Mouse (Mus musculus) cerebellum, adult 2 months (tissue): ENCODE data around the gene Cdh23. TPM values are rescaled to one million over a fixed set of nuclear protein-coding genes. Genes with fewer than 3 reads are reported as not detected.
"Not testable (repeated sequence)": the region's sequence is repeated elsewhere in the genome, so short reads cannot be mapped to it uniquely, and the experiment has no call there.

Experiments
- DNase-seq, 2 experiments: peaks; one replicate each; pipeline ENCODE4 v3.0.0; 2021
- H3K27ac ChIP-seq: fragments of 200-500 bp; 2 replicates; pipeline ENCODE4 v1.5.1; 2012; ENCODE audit warnings: low read length, control low read depth, inconsistent platforms; ENCODE audit not compliant: insufficient read depth
- H3K27me3 ChIP-seq: fragments of 200-500 bp; 2 replicates; pipeline ENCODE4 v1.6.1; 2012; ENCODE audit warnings: inconsistent platforms, mild to moderate bottlenecking, low read length, moderate library complexity; ENCODE audit not compliant: control insufficient read depth, insufficient read depth
- H3K4me1 ChIP-seq: fragments of 200-500 bp; 2 replicates; pipeline ENCODE4 v1.6.1; 2011; ENCODE audit warnings: low read length; ENCODE audit not compliant: control insufficient read depth, insufficient read depth
- H3K4me3 ChIP-seq: fragments of 200-500 bp; replicated peaks from 2 replicates; pipeline ENCODE3; 2011; ENCODE audit warnings: mild to moderate bottlenecking, low read depth, low read length, control low read depth; ENCODE audit not compliant: insufficient read depth
- CTCF ChIP-seq: fragments of 200-500 bp; IDR thresholded peaks from 2 replicates; pipeline ENCODE4 v1.5.1; 2011; ENCODE audit warnings: low read depth, mild to moderate bottlenecking, control low read depth, low read length, moderate library complexity, borderline replicate concordance; ENCODE audit not compliant: insufficient read depth
- POLR2A ChIP-seq: fragments of 200-500 bp; IDR thresholded peaks from 2 replicates; pipeline ENCODE4 v1.6.1; 2011; ENCODE audit warnings: low read length, control low read depth, borderline replicate concordance; ENCODE audit not compliant: insufficient read depth
- WGBS: fragments of 180-500 bp; shearing (Covaris S2); methylation state at CpG from one replicate; pipeline ENCODE4 v1.1.7; 2018; 5-methylcytosine and 5-hydroxymethylcytosine counted together
- polyA plus RNA-seq: library from polyadenylated mRNA; depleted of rRNA; stranded (reverse); fragments of >200 nt; gene quantifications from 2 replicates; pipeline ENCODE4 v1.2.3, GENCODE M21; 2012; rRNA removed

The Cdh23 gene
- polyA plus RNA-seq, result 2.7 and 2.8 TPM in 2 replicates

DNA sequence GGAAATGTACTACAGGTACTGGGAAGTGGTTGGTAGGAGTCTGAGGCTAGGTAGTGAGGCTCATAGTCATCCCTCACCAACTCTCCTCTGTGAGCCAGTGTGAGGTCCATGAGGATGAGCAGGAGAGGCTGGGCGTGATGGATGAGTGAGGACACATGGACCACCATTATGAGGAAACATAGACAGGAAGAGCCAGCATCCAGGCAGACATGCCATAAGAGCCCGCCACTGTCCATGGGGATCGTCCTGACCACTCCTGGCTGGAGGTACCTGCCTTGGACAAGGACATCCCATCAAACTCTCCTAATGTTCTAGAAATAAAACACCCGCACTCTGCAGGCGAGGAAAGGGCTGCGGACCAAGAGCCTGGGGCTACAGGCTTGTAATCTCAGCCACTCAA is at the start of gene Cdh23:
TSS of gene Cdh23 (minus strand) at position 101 of the 400 bp plus-strand sequence.
- Histone ChIP-seq H3K4me1 (no peaks in the 10 kb centered on the region), H3K27me3 (no peaks in the 10 kb centered on the region; the same call in 1 of the 2 replicates), H3K27ac (no peak within 1 kb of the TSS), H3K4me3 (no peak within 1 kb of the TSS)
- TF ChIP-seq CTCF (no peak), POLR2A (no peak)
- WGBS, result 92% methylated on average over 6 of the region's 6 CpGs
- no peak for DNase-seq

DNA sequence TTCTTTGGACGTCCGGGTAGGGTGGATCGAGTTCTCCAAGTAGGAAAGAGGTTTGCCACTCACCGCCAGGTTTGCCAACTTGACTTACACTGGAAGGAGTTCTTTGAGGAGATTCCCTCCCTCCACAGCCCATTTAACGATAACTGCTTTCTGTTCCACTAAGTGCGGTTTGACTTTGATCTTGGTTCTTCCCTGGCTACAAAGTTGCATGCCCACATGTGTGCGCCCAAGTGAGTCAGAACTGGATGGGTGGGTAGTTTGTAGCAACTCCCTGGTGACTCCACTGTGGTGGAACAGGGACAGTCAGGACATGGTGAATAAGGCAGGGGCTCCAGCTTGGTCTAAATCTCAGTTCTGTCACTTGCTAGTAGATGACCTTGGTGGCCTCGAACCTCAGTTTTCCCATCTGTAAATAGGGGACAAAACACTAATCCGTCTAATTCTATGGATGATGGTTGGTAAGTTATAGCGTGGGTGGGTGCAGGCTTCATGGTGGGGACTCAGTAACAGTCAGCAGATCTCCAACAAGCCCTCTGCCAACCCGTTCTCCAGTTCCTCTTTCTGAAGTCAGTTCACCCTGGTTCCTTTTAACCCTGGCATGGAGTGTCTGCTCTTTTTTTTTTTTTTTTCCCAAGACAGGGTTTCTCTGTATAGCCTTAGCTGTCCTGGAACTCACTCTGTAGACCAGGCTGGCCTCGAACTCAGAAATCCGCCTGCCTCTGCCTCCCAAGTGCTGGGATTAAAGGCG is 48.4 kb upstream of the Cdh23 start:
- 89% methylated on average over 14 of the region's 14 CpGs for WGBS
- TF ChIP-seq CTCF (no peak), POLR2A (no peak)
- DNase-seq, result no peak
- H3K27me3 ChIP-seq, result no peaks in the 10 kb centered on the region
- H3K4me3 ChIP-seq, result no peak overlapping the region
- H3K4me1 ChIP-seq, result no peaks in the 10 kb centered on the region; the same call in 1 of the 2 replicates
- H3K27ac ChIP-seq, result no peak overlapping the region

DNA sequence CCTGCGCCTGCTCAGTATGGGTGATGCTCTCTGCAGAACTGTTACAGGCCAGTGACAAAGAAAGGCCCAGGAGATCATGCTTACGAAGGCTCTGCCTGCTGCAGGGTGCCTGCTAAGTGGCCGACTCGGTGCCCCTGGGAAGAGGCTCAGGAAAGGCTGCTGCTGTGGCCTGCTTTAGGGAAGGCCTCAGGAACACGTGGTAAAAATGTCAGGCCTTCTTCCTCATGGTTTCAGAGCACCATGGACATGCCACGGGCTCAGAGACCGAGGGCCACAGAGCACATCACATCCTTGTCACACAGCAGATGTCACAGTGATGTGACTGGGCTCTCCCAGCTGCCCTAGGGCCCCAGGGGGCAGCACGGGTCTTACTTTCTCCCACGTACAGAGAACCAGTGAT is 47.4 kb upstream of the Cdh23 start:
- no peaks in the 10 kb centered on the region; the same call in 1 of the 2 replicates for H3K4me1 ChIP-seq
- no peak overlapping the region for H3K4me3 ChIP-seq
- 49% methylated on average over 9 of the region's 9 CpGs for WGBS
- no peaks in the 10 kb centered on the region for H3K27me3 ChIP-seq
- DNase-seq, result no peak
- TF ChIP-seq CTCF (no peak), POLR2A (no peak)
- no peak overlapping the region for H3K27ac ChIP-seq

DNA sequence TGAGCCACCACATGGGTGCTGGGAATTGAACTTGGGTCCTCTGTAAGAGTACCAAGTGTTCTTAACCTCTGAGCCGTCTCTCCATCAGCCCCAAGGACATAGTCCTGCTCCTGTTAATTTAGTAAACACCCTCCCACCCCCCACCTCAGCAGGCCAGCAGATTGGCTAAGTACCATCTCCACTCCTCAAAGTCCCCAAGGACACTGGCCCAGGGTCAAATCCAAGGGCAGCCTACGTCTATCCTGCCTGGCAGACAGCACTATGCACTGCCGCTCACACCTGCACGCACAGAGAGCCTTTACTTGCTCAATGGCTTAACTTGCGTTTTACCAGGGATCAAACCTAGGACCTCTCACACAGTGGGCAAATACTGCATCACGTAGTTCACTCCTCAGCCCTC is 46.7 kb upstream of the Cdh23 start:
- 82% methylated on average over 6 of the region's 6 CpGs for WGBS
- Histone ChIP-seq H3K4me3 (no peak overlapping the region), H3K27me3 (no peaks in the 10 kb centered on the region), H3K27ac (no peak overlapping the region), H3K4me1 (no peaks in the 10 kb centered on the region; the same call in 1 of the 2 replicates)
- DNase-seq, result no peak
- TF ChIP-seq POLR2A (no peak), CTCF (no peak)

DNA sequence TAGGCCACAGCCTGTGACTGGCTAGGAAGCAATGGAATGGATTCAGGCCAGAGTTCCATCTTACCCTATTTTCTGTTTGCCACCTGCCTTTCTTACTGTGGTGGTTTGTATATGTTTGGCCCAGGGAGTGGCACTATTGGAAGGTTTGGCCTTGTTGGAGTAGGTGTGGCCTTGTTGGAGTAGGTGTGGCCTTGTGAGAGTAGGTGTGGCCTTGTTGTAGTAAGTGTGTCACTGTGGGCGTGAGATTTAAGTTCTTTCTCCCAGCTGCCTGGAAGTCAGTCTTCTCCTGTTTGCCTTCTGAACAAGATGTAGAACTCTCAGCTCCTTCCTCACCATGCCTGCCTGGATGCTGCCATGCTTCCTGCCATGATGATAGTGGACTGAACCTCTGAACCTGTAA is 46.0 kb upstream of the Cdh23 start:
- 81% methylated on average over 1 of the region's 1 CpGs for WGBS
- not testable (repeated sequence) for H3K27me3 ChIP-seq, H3K4me1 ChIP-seq, DNase-seq, H3K4me3 ChIP-seq, H3K27ac ChIP-seq

DNA sequence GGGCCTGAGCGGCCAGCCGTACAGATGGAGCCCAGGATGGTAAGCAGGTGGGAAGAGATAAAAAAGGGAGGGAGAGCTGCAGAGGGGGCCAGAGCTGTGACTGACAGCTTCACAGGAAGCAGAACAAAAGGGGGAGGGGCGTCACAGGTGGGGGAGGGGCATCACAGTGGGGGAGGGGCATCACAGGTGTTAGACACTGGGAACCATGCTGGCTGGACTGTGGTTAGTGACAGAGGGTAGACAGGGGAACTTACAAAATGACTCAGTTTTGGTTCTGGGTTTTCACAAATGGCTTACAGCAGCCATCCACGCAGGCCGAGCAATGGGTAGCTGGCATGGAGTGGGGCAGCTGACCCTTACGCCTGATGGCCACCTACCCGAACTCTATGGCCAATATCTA is 45.1 kb upstream of the Cdh23 start:
- no peak for DNase-seq
- no peak overlapping the region for H3K27ac ChIP-seq
- H3K4me1 ChIP-seq, result no peaks in the 10 kb centered on the region; the same call in 1 of the 2 replicates
- H3K4me3 ChIP-seq, result no peak overlapping the region
- WGBS, result 81% methylated on average over 7 of the region's 7 CpGs
- TF ChIP-seq CTCF, result no peak
- TF ChIP-seq POLR2A, result no peak
- no peaks in the 10 kb centered on the region for H3K27me3 ChIP-seq

DNA sequence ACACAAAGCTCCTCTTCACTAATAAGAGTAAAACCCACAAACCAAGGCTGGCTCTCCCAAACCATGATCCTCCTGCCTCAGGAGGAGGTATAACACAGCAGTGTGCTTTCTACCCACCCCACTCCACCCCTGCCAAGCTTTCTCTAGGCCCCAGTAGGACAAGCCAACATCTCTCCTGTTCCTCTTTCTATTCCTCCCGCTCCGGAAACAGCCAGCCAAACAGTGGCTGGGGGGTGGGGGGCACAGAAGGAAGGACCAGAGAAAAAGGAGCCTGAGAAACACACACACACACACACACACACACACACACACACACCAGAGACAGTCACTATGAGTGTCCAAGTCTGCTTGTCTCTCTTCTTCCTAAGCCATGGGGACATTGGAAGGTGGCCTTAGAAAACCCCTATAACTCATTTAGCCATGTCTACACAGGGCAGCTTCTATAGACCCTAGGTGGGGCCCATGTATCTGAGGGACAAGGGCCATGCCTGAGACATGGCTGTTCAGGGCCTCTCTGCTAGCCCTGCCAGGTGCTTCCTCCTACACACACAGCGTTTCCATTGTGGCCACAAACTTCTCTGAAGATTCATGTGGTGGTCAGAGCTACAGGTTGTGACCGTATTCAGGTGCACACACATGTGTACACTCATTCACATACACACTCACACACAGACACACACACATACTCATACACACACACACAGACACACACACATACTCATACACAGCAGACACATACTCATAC is 43.5 kb upstream of the Cdh23 start:
- 92% methylated on average over 4 of the region's 4 CpGs for WGBS
- TF ChIP-seq POLR2A (no peak), CTCF (no peak)

More for the DNA sequence above, 43.5 kb upstream of the Cdh23 start:
- Histone ChIP-seq H3K4me1 (no peaks in the 10 kb centered on the region; the same call in 1 of the 2 replicates), H3K27me3 (no peaks in the 10 kb centered on the region), H3K4me3 (no peak overlapping the region), H3K27ac (no peak overlapping the region)
- DNase-seq, result no peak
